Mouse (Mus musculus) heart, adult 2 months (tissue): ENCODE data around the gene Tmtc1.

Experiments
- EP300 ChIP-seq: fragments of 200-500 bp; IDR thresholded peaks from 2 replicates; pipeline ENCODE4 v1.6.1; 2011; ENCODE audit warnings: low read depth, low read length, control low read depth; ENCODE audit not compliant: insufficient read depth
- POLR2A ChIP-seq: fragments of 200-500 bp; IDR thresholded peaks from 2 replicates; pipeline ENCODE4 v1.6.1; 2011; ENCODE audit warnings: mild to moderate bottlenecking, low read depth, low read length, control low read depth; ENCODE audit not compliant: insufficient read depth

DNA sequence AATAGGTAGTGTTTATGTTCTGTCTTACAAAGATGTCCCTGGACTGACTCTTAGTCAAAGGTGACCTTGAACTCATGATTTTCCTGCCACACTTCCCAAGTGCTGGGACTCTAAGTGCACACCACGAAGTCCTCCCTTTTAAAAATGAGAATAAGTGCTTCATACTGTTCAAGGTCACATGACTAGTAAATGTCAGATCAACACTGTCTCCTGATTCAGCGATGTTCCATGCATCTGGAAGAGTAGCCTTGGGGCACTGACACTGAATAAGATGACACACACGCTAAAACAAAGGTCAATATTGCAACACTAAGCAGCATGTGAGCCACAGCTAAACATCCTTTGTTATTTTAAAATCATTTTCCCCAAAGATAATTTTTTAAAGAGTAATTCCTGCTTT is 139.0 kb downstream of the Tmtc1 start:
- TF ChIP-seq EP300 (no peak), POLR2A (no peak)
